Mouse (Mus musculus) liver, embryonic 14.5 days (tissue): ENCODE data around the gene Rreb1.

Experiments used
- CTCF ChIP-seq: IDR thresholded peaks from 2 replicates; pipeline ENCODE4 v1.5.1; 2016; ENCODE audit warnings: antibody characterized with exemption, low read depth, control low read depth
- EP300 ChIP-seq: IDR thresholded peaks from 2 replicates; pipeline ENCODE4 v1.6.1; 2016; ENCODE audit warnings: antibody characterized with exemption, low read depth

DNA sequence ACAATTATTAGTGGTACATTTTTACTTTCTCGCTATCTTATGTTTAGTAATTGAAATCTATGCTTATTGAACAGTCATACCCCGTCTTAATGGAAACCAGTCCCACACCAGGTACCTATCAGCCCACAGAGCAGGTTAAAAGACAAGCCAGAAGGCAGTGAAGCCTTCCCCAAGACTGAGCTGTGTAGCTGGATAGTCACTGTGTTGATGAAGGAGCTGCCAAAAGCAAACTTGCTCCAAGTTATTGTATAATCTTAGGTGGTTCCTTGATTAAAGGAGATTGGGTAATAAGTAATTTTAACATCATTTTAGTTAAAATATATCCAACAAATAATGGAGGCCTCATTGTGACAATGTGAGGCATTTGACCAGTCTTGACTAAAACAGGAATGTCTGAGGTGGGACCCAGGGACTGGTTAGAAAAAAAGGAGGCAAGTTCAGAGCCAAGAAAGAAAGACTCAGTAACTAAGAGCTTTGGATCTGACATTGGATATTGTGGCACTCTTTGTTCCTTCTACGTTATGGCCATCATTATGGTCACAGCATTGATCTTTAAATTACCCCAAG lies 141.6 kb downstream of the Rreb1 start:
- no peak for TF ChIP-seq CTCF
- no peak for TF ChIP-seq EP300
